8 mouse cellular contexts compared by ENCODE assay signal in the genomic region with DNA sequence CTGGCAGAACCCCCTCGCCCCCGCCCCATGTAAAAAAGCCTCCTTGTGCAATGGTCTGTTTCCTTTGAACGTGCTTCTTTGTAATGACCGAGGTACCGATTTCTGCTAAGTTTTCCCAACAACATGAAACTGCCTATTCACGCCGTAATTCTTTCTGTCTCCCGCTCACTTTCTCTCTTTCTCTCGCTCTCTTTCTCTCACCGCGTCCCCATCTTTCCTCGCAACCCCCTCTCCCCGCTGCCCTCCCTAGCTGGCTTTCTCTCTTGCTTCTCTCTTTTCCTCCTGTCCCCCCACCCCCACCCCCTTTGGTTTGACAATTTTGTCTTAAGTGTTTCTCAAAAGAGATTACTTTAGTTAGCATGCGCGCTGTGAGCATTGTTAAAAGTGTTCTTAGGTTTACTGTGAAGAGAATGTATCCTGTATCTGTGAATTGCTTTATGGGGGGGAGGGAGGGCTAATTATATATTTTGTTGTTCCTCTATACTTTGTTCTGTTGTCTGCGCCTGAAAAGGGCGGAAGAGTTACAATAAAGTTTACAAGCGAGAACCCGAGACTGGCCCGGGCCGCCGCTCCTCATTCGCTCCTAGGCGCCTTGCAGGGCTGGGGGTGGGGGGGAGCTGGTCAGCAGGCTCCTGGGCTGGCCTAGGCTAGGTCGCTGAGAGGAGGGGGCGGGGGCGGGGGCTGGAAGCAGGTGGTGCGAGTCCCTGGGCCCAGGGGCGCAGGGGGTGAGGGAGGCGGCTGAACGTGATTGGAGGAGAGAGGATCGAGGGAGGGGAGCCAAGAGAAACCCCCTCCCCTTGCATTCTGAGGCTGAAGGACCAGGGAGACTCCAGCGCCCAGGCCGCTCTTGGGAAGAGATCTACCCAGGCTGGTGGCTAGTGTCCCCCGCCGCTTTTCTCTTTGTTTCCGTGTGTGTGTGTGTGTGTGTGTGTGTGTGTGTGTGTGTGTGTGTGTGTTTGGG. TPM values are rescaled to one million over a fixed set of nuclear protein-coding genes. Genes with fewer than 3 reads are reported as not detected.
DNase-seq lines count a peak whose midpoint lies in the region; ATAC-seq and TF ChIP-seq lines count a peak whose summit lies in the region.

No protein-coding gene starts in this region.

- TF ChIP-seq CTCF in gastrocnemius, adult 2 months (IDR thresholded peaks at IDR 0.05) = no peak

- H3K27ac ChIP-seq in gastrocnemius, adult 2 months = peak overlapping the region; percentile 89
- H3K27ac ChIP-seq in midbrain, embryonic 12.5 days (replicated peaks) = no peak overlapping the region

- peak overlapping the region; percentile 47 for H3K4me2 ChIP-seq in midbrain, embryonic 12.5 days (replicated peaks)

- no peak for DNase-seq in gastrocnemius, adult 2 months
- DNase-seq in gastrocnemius, adult 18-20 months (ENCODE audit: low spot score) = no peak
- peak; percentile 85 for DNase-seq in embryo, embryonic 10 days (ENCODE audit: low spot score)
- peak; percentile 72 to 82 for DNase-seq in kidney, adult 8-10 months
- DNase-seq in left cerebral cortex, postnatal 36 days (ENCODE audit: low spot score in 2 of 2) = no peak
- DNase-seq in urinary bladder, postnatal 4 days (ENCODE audit: low spot score in 2 of 2) = no peak

- H3K4me3 ChIP-seq in gastrocnemius, adult 2 months = peak overlapping the region; percentile 73
- H3K4me3 ChIP-seq in midbrain, embryonic 12.5 days = peak overlapping the region; percentile 31

- peaks cover 98% of the 10 kb centered on the region for H3K27me3 ChIP-seq in midbrain, embryonic 12.5 days

- intact Hi-C loops in gastrocnemius, adult 2 months (cut with DNase I) = loop anchor here (1.0 kb wide), 1 partner anchor 8 kb away; no protein-coding TSS in a partner anchor
- intact Hi-C loops in left cerebral cortex, postnatal 36 days (cut with DNase I) = no loop called here

- no peak for ATAC-seq in midbrain, embryonic 12.5 days (ENCODE audit: low FRiP score, low read depth)
- ATAC-seq in granulocyte monocyte progenitor cell, adult 5-6 weeks (replicated peaks; ENCODE audit: poor library complexity, severe bottlenecking) = no peak

- H3K9ac ChIP-seq in midbrain, embryonic 12.5 days (replicated peaks) = no peak overlapping the region

- H3K36me3 ChIP-seq in midbrain, embryonic 12.5 days = no peaks in the 10 kb centered on the region

- H3K4me1 ChIP-seq in midbrain, embryonic 12.5 days = peaks cover 16% of the 10 kb centered on the region

- H3K9me3 ChIP-seq in midbrain, embryonic 12.5 days = no peaks in the 10 kb centered on the region

- under 1% methylated on average over 35 of the region's 37 CpGs for WGBS in midbrain, embryonic 12.5 days

RNA-seq across cellular contexts. Expression of a gene that starts 1.4 kb away (rescaled TPM):
- total RNA-seq in gastrocnemius, adult 2 months (2021) = under 1 TPM; 0.47 to 0.56 TPM
- total RNA-seq in gastrocnemius, adult 18-20 months (2021) = under 1 TPM; 0.41 to 0.81 TPM
- polyA plus RNA-seq in midbrain, embryonic 12.5 days (2016; fragmentation: Nextera tagmentation; extraction: Ambion mirVana) = not detected in 2 replicates
- total RNA-seq in granulocyte monocyte progenitor cell, adult 5-6 weeks (2014; fragmentation: Nextera tagmentation) = not detected in 2 replicates
- not detected in 2 replicates for total RNA-seq in granulocyte monocyte progenitor cell, adult 5-6 weeks (2017)
- not detected for total RNA-seq in left cerebral cortex, postnatal 36 days (2021)

RNA-seq across cellular contexts. Expression of a gene that starts 3.3 kb away (rescaled TPM):
- total RNA-seq in gastrocnemius, adult 2 months (2021) = under 1 TPM; 0.14 to 0.23 TPM
- total RNA-seq in gastrocnemius, adult 18-20 months (2021) = under 1 TPM in 1 of 2 experiments, not detected in 1; 0.09 TPM
- not detected in 2 replicates for polyA plus RNA-seq in midbrain, embryonic 12.5 days (2016; fragmentation: Nextera tagmentation; extraction: Ambion mirVana)
- total RNA-seq in granulocyte monocyte progenitor cell, adult 5-6 weeks (2014; fragmentation: Nextera tagmentation) = not detected in 2 replicates
- not detected in 2 replicates for total RNA-seq in granulocyte monocyte progenitor cell, adult 5-6 weeks (2017)
- not detected for total RNA-seq in left cerebral cortex, postnatal 36 days (2021)

RNA-seq across cellular contexts. Expression of a gene that starts 7.2 kb away (rescaled TPM):
- total RNA-seq in gastrocnemius, adult 2 months (2021) = under 1 TPM; 0.56 to 0.64 TPM
- under 1 TPM; 0.38 to 0.39 TPM for total RNA-seq in gastrocnemius, adult 18-20 months (2021)
- polyA plus RNA-seq in midbrain, embryonic 12.5 days (2016; fragmentation: Nextera tagmentation; extraction: Ambion mirVana) = not detected in 2 replicates
- total RNA-seq in granulocyte monocyte progenitor cell, adult 5-6 weeks (2014; fragmentation: Nextera tagmentation) = not detected in 2 replicates
- total RNA-seq in granulocyte monocyte progenitor cell, adult 5-6 weeks (2017) = not detected in 2 replicates
- total RNA-seq in left cerebral cortex, postnatal 36 days (2021) = not detected

RNA-seq across cellular contexts. Expression of a gene that starts 13.8 kb away (rescaled TPM):
- total RNA-seq in gastrocnemius, adult 2 months (2021) = under 1 TPM in 1 of 2 experiments, not detected in 1; 0.14 TPM
- total RNA-seq in gastrocnemius, adult 18-20 months (2021) = under 1 TPM; 0.09 TPM
- polyA plus RNA-seq in midbrain, embryonic 12.5 days (2016; fragmentation: Nextera tagmentation; extraction: Ambion mirVana) = not detected in 2 replicates
- total RNA-seq in granulocyte monocyte progenitor cell, adult 5-6 weeks (2014; fragmentation: Nextera tagmentation) = not detected in 2 replicates
- total RNA-seq in granulocyte monocyte progenitor cell, adult 5-6 weeks (2017) = not detected in 2 replicates
- not detected for total RNA-seq in left cerebral cortex, postnatal 36 days (2021)

RNA-seq across cellular contexts. Expression of a gene that starts 18.1 kb away (rescaled TPM):
- total RNA-seq in gastrocnemius, adult 2 months (2021) = under 1 TPM; 0.26 to 0.28 TPM
- total RNA-seq in gastrocnemius, adult 18-20 months (2021) = under 1 TPM; 0.09 to 0.14 TPM
- not detected in 2 replicates for polyA plus RNA-seq in midbrain, embryonic 12.5 days (2016; fragmentation: Nextera tagmentation; extraction: Ambion mirVana)
- not detected in 2 replicates for total RNA-seq in granulocyte monocyte progenitor cell, adult 5-6 weeks (2014; fragmentation: Nextera tagmentation)
- 0.05 TPM in 1 of 2 replicates, not detected in the other for total RNA-seq in granulocyte monocyte progenitor cell, adult 5-6 weeks (2017)
- not detected for total RNA-seq in left cerebral cortex, postnatal 36 days (2021)

Comparison
In these comparisons a context has a peak if more than half of its experiments do, and no peak if none do; other contexts are left out.
1. DNase-seq: peak in embryo, embryonic 10 days (single experiment) and kidney, adult 8-10 months (2 of 2); none in gastrocnemius, adult 2 months (single experiment), gastrocnemius, adult 18-20 months (single experiment), left cerebral cortex, postnatal 36 days (0 of 2) and urinary bladder, postnatal 4 days (0 of 2).